Mouse (Mus musculus) cerebellum, adult 11 months (tissue): ENCODE data around the gene Paqr3.

Source experiments
- DNase-seq: peaks from one replicate; pipeline ENCODE4 v3.0.0; 2022

Gene Paqr3

DNA sequence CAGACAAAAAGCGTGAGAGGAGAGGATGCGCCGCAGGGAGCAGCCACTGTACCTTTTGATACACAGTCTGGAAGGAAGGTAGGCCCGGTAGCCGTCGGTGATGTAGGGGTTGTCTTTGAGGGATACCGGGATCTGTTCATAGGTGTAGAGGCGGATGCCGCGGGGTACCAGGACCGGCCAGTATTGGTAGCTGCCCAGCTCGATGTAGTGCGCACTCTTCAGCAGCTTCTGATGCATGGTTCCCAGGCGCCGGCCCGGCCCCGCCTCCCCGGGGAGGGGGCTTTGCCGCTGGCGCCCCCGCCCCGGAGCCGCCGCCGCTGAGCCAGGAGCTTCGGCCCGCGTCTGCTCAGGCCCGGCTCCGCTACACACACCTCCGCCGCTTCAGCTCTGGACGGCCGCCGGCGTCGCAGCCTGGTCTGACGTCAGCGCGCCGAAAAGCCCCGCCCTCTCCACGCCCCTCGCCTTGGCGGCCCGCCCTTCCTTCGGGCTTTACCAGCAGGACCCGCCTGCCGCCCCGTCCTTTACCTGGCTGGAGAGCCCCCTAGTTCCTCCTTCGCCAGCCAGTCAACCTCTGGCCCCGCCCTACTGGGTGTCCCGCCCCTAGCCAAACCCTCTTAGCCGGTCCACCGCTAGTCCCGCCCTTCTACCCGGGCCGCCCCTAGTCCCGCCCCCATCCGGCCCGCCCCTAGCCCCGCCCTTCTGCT lies at the start of gene Paqr3:
TSS of gene Paqr3 (minus strand) at position 390 of the 704 bp plus-strand sequence.
- peak; percentile 99 for DNase-seq

DNA sequence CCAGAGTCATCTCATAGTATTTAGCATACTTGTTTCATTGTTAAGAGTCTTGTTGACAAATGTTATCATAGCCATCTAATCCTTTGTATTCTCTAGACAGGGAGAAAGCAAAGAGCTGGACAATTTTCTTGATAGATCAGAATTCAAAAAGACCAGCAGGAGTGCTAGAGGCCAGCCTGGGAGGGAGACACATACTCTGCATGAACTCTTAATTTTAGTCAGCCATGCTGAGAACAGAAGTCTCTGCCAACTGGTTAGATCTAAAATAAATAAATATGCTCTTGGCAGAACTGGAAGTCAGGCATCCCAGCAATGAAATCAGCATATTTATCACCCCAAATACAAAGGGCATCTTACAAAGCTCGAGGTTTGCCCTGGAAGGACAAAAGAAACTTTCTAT lies 43.3 kb upstream of the Paqr3 start:
- peak; percentile 19 for DNase-seq

DNA sequence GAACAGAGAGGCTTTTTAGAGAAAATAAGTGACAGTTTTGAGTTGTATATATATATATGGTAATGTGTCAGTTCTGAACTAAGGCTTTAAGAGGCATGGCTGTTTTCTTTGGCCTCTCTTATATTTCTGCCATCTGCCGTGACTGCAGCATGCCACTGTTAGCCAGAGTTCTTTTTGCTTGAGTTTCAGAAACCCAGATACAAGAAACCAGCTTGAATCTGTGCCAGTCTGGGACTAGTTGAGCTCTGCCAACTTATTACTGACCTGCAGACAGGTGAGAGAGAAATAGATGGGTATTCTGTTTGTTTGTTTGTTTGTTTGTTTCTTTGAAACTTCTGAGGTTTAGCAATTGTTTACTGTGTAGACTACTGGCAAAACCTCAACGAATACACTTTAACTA lies 23.9 kb upstream of the Paqr3 start:
- DNase-seq, result no peak

DNA sequence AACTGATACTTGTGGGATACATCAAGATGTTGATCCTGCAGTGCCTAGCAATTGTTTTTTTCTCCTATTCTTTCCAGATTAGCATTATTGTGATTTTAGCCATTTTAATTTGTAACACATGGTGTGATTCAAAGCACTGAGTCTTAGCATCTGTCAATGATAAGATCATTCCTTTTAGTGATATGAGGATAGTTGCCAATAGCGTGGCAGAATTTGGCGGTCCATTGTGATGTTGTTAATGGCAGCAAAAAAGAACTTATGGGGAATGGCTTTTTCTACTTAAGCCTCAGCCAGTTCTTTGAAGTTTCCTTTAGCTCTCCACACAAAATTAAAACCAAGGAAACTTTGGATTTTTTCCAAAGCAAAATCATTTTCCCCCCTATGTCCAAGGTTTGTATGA lies 18.2 kb upstream of the Paqr3 start:
- no peak for DNase-seq

DNA sequence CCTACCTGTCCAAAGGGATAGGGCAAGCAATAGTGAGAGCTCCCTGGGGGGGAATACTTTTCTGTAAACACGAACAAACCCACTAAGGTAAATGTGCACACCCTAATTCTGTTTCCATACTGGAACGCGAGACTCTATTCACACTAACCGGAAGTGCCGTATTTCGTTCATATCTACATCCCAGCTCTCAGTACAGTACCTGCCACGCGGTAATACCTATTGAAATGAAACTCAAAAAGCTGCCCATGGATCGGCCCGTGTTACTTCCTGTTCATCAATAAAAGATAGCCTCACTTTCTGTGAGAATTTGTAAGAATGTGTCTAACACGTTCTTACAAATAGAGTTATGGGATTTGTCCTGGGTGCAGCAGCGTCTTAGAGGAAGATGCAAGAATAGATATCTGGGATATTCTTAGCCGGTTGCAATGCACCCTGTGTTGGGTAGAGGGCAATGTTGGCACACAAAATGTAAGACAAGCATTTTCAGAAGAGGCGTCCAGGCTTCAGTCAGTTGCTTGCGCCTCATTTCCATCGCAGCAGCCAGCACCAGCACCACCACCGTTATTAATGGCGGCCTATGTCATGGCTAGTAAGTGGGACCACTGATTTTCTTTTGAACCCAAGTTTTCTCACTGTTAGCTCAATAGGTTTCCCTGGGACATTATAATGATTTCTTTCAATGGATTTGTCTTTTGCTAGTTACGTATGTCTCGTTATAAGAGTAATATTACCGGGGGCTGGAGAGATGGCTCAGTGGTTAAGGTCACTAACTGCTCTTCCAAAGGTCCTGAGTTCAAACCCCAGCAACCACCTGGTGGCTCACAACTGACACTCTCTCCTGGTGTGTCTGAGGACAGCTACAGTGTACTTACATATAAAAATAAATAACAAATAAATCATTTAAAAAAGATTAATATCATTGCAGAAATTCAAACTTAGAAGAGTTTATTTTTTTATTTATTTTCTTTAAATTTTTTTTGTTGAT lies 17.1 kb upstream of the Paqr3 start:
- DNase-seq, result peak; percentile 64

DNA sequence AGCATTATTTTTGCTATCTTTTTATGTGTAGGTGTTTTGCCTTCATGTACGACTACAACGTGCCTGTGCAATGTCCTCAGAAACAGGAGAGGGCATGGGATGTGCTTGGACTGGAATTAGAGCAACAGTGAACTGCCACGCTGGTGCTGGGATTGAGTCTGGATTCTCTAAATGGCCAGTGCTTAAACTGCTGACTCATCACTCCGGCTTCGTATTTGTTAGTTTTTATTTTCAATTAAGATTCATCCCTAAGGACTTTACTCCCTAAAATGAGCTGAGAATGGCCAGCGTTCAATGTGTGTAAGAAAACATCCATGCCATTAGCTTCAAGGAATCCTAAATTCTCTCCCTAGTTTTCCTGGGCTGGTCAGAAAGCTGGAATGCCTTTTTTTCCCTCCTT lies 15.9 kb upstream of the Paqr3 start:
- DNase-seq, result no peak

DNA sequence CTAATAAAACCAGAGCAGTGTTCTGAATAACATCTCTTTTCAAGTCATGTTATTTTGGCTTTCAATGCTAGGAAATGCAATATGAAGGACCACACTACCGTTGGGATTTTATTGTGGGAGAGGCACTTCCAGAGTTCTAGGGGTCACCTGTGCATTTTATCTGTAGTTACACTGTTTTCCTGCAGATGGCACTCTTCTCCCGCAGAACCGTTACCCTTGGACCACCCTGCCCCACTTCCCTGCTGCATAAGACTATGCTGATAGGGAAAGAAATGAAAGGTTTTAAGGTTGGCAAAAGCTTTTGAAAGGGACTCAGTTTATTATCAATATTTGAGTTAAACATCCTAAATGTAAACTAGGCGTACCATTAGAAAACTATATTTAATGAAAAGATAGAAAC lies 14.6 kb upstream of the Paqr3 start:
- DNase-seq, result peak; percentile 33

DNA sequence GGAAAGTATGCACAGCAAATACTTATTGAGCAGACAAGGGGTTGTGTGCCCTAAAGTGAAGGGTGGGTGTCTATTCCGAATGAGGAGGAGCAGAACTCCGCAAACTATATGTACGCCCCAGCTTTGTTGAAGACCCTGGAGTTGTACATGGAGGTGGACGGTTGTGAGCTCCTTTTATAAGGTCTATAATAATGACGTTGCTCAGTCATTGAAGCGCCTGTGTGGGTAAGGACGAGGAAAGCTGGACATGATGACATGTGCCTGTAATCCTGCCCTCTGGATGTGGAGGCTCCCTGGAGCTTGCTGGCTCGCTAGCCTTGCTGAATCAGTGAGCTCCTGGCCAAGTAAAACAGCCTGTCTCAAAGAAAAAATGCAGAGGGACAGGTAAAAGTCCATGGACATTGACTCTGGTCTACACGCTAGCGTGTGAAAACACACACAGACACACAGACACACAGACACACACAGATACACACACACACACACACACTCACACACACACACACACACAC lies 14.1 kb upstream of the Paqr3 start:
- DNase-seq, result no peak

DNA sequence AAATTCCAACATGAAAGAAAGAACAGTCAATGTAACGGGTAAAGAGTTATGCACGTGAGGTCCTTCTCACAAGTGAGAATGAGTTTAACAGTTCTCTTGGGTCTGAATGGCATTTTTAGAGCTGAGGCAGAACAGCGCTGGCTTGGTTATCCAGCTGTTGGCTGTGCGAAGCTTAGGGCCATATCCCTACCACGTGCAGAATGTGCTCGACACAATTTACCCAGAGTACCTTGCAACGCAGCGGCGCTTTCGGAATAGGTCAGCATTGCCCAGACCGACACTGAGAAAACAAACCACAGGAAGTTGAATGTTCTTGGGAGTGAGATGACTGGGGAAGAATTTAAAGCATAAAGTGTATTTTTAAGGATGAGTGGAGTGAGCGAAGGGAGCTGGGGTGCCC lies 13.6 kb upstream of the Paqr3 start:
- no peak for DNase-seq

DNA sequence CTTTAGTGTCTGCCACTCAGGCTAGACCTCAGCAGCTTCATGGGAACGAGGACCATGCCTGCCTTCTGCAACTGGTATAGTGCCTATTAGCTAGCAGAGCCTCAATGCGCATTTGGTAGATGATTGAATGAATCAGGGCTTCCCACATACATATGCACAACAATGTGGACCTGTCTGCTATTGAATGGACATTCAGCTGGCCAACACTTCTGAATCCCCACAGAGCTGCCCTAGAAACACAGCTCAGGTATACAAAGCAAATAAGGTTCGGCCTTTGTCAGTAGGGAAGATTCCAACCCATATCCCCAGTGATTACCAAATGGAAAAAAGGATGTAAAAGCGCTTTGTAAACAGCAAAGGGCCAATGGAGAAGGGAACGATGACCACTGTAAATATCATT lies 699 bp downstream of the Paqr3 start:
- DNase-seq, result no peak

DNA sequence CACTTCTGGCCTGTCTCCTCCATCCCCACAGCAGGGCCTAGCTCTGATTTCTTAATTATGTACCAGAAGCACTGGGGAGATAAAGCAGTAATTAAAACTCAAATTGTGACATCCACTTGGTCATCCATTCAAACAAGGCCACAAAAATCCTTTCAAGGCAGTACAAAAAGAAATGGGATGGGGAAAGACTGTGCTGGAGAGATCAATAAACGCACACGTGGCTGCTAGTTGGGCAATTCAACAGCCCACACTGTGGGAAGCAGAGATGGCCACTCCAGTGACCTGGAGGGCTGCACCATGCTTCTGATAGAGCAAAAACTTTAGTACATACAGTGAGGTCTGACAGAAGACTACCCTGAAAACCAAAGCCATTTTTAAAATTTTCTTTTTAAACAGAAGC lies 1.3 kb downstream of the Paqr3 start:
- DNase-seq, result no peak

DNA sequence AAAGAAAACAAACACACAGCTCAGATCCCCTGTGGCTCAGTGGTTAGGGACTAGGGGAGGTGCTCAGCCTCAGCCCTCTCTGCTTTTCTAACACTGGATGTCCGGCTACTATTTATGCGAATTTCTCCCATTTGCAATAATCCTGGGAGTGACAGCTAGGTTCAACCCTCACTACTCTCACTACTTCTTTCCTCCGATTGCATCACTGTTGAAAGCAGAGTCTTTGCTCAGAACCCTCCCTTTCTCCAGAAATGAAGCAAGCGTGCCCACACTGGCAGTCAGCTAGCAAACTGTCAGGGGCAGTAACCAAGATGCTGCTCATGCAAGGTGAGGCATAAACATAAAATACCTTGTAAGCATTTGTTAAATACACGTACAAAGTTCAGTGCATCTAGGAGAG lies 3.1 kb downstream of the Paqr3 start:
- no peak for DNase-seq

DNA sequence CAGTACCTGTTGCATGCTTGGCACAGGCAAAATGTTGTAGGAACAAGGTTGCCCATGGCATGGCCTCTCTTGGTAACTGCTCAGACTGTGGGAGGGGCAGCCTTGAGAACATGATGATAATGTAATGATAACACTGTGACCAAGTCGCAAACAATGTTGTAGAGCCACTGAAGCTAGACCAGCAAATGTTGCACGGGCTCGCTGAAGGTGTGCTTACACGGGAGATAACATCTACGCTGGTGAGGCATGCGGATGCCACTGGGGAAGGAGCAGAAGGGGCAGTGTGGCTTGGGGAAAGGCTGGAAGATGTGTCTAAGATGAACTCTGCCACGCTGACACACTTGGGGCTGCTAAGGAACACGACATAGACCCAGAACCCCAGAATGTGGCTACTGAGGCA lies 11.4 kb downstream of the Paqr3 start:
- DNase-seq, result no peak

DNA sequence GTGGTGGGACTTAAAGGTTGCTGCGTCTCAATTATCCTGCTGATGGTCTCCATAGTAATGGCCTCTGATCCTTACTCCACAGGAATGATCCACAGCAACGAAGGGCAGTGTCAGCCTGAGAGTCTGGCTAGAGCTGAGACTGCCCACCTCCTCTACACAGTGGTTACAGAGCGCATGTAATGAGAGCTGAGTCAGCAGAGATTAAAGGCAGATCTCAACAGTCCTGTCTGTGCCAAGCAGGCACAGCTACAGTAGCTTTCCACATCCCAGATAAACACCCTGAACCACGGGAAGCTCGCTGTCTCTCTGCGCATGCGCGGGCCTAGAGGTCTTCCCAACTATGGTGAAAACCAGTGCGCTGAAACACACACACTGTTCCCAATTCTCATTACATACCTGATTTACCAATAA lies 13.8 kb downstream of the Paqr3 start:
- DNase-seq, result no peak

DNA sequence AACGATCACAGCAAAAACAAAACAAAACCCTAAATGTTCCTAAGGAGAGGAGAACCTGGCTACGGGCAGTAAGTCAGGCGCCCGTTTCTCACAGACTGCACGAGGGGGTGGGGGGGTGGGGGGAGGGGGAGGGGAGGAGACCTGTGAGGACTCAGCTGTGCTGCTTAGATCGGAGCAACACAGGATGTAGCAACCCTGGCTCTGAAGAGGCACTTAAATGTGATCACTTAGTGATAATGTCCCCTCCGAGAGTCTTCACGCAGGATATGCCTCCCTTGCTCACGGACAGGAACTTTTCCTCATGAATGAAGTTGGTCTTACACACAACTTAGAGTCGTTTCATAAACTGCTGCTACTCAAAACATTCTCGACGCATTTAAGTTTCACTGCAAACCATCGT lies 16.1 kb downstream of the Paqr3 start:
- DNase-seq, result no peak

DNA sequence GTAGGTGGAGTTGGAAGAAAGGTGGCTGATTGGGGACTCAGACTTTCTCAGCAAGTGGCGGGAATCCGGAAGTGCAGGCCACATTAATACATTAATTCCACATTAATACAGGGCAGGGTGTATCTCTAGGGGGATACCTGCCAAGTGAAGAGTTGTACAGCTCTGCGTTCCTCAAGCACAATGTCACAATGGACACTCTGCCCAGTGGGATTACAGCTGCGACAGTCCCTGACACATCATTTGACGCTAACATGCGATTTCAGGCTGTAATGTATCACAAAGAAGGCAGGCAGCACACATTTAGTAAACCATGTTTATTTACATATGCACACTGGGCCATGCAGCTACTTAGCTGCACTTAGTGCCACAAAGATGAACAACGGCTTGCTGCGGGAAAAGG lies 18.4 kb downstream of the Paqr3 start:
- no peak for DNase-seq

DNA sequence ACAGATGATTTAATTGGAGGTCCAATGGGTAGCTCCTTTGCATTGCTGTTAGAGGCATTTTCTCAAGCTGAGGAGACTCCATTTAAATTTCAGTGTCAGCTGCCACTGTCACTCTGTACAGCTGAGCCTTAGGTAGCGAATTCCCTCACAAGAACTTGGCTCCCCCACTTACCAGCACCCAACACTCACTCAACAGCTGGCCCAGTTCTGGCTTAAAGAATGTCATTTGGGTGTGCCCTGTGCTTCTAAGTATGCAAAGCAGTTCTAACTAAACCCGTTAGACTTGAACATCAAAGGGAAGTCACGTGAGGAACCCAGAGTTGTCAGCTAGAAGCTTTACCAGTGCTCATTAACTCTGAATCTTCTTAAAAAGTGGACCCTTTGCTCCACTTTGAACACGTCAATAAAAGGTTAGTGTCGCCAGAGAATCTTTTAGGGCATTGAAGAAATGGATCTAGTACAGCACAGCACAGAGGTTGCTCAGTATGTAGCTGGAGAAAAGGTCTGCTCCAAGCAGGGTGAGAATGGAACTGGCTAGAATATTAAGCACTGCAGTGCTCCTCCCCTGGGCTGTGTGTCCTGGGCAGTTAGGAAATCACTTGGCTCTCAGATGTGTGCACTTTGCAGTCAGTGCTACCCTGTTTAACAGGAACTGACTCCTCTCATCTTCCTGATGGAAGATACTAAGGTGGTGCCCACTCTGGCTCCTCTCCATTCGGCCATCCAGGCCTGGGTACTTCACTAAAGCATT lies 21.2 kb downstream of the Paqr3 start:
- no peak for DNase-seq

DNA sequence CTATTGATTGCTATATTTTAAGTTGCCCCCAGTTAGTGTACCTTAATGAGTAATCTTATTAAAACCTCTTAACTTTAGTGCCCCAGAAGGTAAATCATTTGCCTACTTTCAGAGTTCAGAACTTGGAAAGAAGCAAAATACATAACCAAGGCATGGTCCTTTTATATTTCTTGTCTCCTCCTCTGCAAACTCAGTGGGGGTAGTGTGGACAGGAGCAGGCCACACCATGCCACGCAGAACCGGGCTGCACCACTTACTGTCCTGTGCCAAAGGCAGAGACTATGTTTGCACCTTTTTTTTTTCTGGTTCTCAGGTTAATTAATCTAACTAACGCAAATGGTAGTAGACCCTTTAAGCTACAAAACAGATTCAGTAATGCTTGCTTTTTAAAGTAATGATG lies 22.0 kb downstream of the Paqr3 start:
- DNase-seq, result no peak

DNA sequence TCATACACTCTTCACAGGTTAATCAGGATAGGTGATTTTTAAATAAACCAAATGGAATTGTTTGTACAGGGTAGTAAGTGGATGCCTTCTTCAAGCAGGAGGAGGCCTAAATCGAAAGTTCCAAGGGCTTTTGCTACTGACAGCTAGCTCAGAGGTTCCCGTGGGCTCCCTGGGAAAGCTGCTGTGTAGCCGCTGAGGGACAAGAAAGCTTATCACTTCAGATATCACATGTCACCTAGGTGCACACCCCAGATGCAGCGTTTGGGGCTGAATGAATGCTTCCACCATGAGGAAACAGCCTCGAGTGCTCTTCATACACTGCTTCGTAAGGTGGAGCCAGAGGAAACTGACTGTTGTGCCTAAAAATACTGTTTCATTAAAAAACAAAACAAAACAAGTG lies 23.2 kb downstream of the Paqr3 start:
- DNase-seq, result no peak

DNA sequence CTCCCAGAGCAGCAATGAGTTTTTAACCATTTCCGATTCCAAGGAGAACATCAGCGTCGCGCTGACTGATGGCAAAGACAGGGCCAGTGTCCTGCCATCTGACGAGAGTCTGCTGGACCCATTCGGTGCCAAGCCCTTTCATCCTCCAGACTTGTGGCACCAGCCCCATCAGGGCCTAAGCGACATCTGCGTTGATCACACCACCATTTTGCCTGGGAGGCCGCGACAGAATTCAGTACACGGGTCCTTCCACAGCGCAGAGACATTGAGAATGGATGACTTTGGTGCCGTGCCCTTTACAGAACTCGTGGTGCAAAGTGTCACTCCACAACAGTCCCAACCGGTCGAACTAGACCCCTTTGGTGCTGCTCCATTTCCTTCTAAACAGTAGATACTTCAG lies 23.6 kb downstream of the Paqr3 start:
- no peak for DNase-seq

DNA sequence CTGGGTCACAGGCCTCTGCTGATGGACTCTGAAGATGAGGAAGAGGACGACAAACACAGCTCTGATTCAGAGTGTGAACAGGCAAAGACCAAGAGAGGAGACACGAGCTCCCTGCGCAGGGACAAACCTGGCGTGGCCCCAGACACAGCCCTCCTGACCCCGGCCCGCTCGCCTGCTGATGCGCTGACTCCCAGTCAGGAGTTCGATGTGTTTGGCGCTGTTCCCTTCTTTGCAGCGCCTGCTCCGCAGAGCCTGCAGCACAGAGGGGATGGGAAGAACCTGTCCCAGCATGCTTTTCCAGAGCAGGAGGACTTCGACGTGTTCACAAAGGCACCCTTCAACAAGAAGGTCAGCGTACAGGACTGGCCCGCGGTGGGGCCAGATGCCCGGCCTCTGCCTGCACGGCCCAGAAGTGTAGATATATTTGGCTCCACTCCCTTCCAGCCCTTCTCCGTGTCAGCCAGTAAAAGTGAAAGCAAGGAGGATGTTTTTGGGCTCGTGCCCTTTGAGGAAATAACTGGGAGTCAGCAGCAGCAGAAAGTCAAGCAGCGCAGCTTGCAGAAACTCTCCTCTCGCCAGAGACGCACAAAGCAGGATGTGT lies 24.3 kb downstream of the Paqr3 start:
- no peak for DNase-seq

DNA sequence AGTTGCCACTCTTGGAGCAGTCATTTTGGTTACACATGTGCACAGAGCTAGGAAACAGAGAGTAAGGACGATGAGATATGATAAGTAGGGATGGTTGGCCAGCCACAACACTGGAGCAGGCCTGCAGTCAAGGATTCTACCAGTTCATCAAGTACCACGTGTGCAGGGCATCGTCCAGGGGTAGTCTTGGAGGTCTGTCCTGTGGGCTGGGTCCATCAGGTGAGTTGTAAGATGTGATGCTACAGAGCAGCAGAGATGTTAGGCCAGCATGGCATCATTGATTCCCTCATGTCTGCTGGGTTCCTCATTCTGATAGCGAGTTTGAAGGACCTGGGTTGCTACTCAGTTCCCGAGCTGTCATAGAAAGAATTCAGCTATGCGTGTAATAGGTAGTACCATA lies 26.3 kb downstream of the Paqr3 start:
- no peak for DNase-seq

DNA sequence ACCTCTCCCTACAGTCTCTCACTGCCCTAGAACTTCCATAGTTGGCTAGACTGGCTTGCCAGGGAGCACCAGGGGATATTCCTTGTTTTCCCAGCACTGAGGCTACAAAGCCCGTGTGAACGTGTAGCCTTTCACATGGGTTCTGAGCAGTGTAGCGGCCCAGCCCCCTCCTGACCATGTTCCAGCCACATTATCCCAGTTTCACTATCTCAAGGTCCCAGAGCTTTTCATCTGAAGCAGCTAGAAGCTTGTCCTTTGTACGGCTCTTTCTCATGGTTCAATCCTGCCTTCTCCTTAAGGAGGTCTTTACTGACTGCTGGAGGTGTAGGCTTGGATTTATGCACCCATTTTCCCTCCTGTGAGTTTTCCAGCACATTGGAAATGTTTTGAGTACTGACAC lies 26.9 kb downstream of the Paqr3 start:
- DNase-seq, result no peak
